Mouse (Mus musculus): ENCODE results near the gene Fga. TPM values are rescaled to one million over a fixed set of nuclear protein-coding genes. Genes with fewer than 3 reads are reported as not detected.

The Fga gene
- polyA plus RNA-seq, 1 experiment from 2014 or later: not detected

DNA sequence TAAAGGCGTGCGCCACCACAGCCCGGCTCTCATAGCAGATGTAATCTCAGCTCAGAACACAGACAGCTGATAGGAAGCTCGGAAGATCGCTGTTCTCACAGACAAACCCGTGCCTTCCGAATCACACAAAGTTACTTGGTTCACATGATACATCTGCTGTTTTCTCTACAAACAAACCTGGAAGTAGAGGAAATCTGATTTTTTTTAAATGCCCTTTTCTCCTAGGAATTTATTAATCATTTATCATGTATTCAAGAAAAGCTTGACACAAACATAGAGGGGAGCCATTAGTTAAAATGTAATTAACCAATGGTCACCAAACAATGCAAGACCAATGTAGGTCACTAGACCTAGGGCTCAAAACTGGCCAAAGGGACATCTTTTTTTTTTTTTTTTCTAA, 21.1 kb upstream of the Fga start:
- no peak overlapping the region for H3K4me3 ChIP-seq
- no peak overlapping the region for H3K9ac ChIP-seq (replicated peaks)
- H3K27ac ChIP-seq (replicated peaks): no peak overlapping the region
- no peaks in the 10 kb centered on the region for H3K27me3 ChIP-seq
- H3K36me3 ChIP-seq: no peaks in the 10 kb centered on the region
- no peaks in the 10 kb centered on the region for H3K4me1 ChIP-seq
- no peaks in the 10 kb centered on the region for H3K9me3 ChIP-seq
- no peak for ATAC-seq (replicated peaks)
- WGBS: 96% methylated on average over 7 of the region's 7 CpGs
- no peak overlapping the region for H3K4me2 ChIP-seq (replicated peaks)

DNA sequence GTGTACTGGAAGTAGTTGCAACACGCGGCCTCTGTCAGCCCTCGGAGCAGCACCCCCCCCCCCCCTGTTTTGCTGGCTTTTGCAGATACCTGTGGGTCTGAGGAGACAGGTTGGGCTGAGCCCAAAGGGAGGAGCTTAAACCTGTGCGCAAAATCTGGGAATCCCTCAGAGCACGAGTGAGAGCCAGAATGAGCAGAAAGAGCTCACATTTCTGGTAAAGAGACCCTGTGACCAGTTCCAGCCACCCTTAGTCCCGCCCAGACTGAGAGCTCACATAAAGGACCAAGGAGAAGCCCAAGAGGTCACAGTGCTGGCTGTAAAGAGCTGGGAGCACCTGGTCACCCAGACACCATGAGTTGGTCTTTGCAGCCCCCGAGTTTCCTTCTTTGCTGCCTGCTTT, 18.3 kb upstream of the Fga start, which contains the start of gene Fgg:
Fgg (plus strand) TSS at position 168 of the 400 bp plus-strand sequence.
- Histone ChIP-seq H3K9me3 (no peaks in the 10 kb centered on the region), H3K27ac (replicated peaks) (no peak within 1 kb of the TSS)
- 60% methylated on average over 7 of the region's 7 CpGs for WGBS

DNA sequence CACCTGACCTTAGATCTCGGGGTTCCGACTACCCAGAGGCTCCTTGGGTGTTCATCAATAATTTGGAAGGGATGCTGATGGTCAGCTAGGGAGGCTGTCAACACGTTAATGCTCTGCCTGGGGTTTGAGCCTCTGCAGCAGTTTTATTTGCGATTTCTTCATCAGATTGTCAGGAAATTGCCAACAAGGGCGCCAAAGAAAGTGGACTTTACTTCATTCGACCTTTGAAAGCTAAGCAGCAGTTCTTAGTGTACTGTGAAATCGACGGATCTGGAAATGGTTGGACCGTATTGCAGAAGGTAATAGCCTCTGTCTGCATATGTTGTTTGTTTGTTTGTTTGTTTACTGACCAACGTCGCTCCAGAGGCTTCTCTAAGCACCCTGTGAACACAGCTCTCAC, 15.6 kb upstream of the Fga start:
- no peaks in the 10 kb centered on the region for H3K36me3 ChIP-seq
- no peaks in the 10 kb centered on the region for H3K27me3 ChIP-seq
- H3K4me2 ChIP-seq (replicated peaks): no peak overlapping the region
- no peak overlapping the region for H3K27ac ChIP-seq (replicated peaks)
- no peak overlapping the region for H3K4me3 ChIP-seq
- H3K4me1 ChIP-seq: no peaks in the 10 kb centered on the region
- ATAC-seq (replicated peaks): no peak
- 77% methylated on average over 11 of the region's 11 CpGs for WGBS
- no peaks in the 10 kb centered on the region for H3K9me3 ChIP-seq
- no peak overlapping the region for H3K9ac ChIP-seq (replicated peaks)

More for the DNA sequence above, 18.3 kb upstream of the Fga start, which contains the start of gene Fgg:
- H3K4me3 ChIP-seq: no peak within 1 kb of the TSS
- H3K9ac ChIP-seq (replicated peaks): no peak within 1 kb of the TSS
- H3K4me1 ChIP-seq: no peaks in the 10 kb centered on the region
- H3K36me3 ChIP-seq: no peaks in the 10 kb centered on the region
- no peak for ATAC-seq (replicated peaks)
- H3K27me3 ChIP-seq: no peaks in the 10 kb centered on the region
- no peak within 1 kb of the TSS for H3K4me2 ChIP-seq (replicated peaks)

- Histone ChIP-seq H3K9me3 (no peaks in the 10 kb centered on the region), H3K27ac (replicated peaks) (no peak overlapping the region), H3K36me3 (no peaks in the 10 kb centered on the region), H3K9ac (replicated peaks) (no peak overlapping the region), H3K27me3 (no peaks in the 10 kb centered on the region), H3K4me1 (no peaks in the 10 kb centered on the region), H3K4me3 (no peak overlapping the region), H3K4me2 (replicated peaks) (no peak overlapping the region)
- no peak for ATAC-seq (replicated peaks)
- 91% methylated on average over 4 of the region's 4 CpGs for WGBS
These were observed 14.7 kb upstream of the Fga start for GRCm38 (mm10) chr3:83011136-83011535.

GRCm38 (mm10) chr3:83011565-83011964, 14.3 kb upstream of the Fga start:
- H3K36me3 ChIP-seq: no peaks in the 10 kb centered on the region
- H3K9ac ChIP-seq (replicated peaks): no peak overlapping the region
- no peak for ATAC-seq (replicated peaks)
- H3K4me1 ChIP-seq: no peaks in the 10 kb centered on the region
- no peak overlapping the region for H3K27ac ChIP-seq (replicated peaks)
- no peaks in the 10 kb centered on the region for H3K27me3 ChIP-seq
- 73% methylated on average over 4 of the region's 4 CpGs for WGBS
- H3K4me3 ChIP-seq: no peak overlapping the region
- H3K4me2 ChIP-seq (replicated peaks): no peak overlapping the region
- no peaks in the 10 kb centered on the region for H3K9me3 ChIP-seq

GRCm38 (mm10) chr3:83012636-83013035, 13.2 kb upstream of the Fga start:
- H3K36me3 ChIP-seq: no peaks in the 10 kb centered on the region
- no peak overlapping the region for H3K9ac ChIP-seq (replicated peaks)
- H3K4me2 ChIP-seq (replicated peaks): no peak overlapping the region
- no peaks in the 10 kb centered on the region for H3K4me1 ChIP-seq
- no peaks in the 10 kb centered on the region for H3K9me3 ChIP-seq
- no peak overlapping the region for H3K27ac ChIP-seq (replicated peaks)
- no peaks in the 10 kb centered on the region for H3K27me3 ChIP-seq
- no peak for ATAC-seq (replicated peaks)
- no peak overlapping the region for H3K4me3 ChIP-seq
- WGBS: 95% methylated on average over 19 of the region's 19 CpGs

DNA sequence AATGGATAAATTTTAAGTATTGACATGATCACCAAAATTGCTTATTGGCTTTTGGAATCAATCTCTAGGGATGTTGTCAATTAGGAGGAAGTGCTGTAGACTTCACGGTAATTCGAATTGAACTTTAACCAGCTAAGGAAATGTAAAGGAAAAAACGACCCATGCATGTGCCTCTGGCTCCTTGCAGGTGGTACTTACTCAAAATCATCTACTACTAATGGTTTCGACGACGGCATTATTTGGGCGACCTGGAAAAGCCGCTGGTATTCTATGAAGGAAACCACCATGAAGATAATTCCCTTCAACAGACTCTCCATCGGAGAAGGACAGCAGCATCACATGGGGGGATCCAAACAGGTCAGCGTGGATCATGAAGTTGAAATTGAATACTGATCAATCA, 11.9 kb upstream of the Fga start:
- Histone ChIP-seq H3K27me3 (no peaks in the 10 kb centered on the region), H3K4me1 (no peaks in the 10 kb centered on the region), H3K4me2 (replicated peaks) (no peak overlapping the region), H3K9me3 (no peaks in the 10 kb centered on the region), H3K36me3 (no peaks in the 10 kb centered on the region), H3K4me3 (no peak overlapping the region), H3K27ac (replicated peaks) (no peak overlapping the region), H3K9ac (replicated peaks) (no peak overlapping the region)
- 88% methylated on average over 10 of the region's 10 CpGs for WGBS
- no peak for ATAC-seq (replicated peaks)

GRCm38 (mm10) chr3:83016236-83016635, 9.6 kb upstream of the Fga start:
- Histone ChIP-seq H3K9ac (replicated peaks) (no peak overlapping the region), H3K4me2 (replicated peaks) (no peak overlapping the region), H3K4me3 (no peak overlapping the region), H3K27ac (replicated peaks) (no peak overlapping the region), H3K36me3 (no peaks in the 10 kb centered on the region), H3K9me3 (no peaks in the 10 kb centered on the region), H3K4me1 (no peaks in the 10 kb centered on the region), H3K27me3 (no peaks in the 10 kb centered on the region)
- ATAC-seq (replicated peaks): no peak
- WGBS: 86% methylated on average over 1 of the region's 1 CpGs

GRCm38 (mm10) chr3:83020387-83020786, 5.5 kb upstream of the Fga start:
- H3K9ac ChIP-seq (replicated peaks): no peak overlapping the region
- H3K27ac ChIP-seq (replicated peaks): no peak overlapping the region
- H3K4me1 ChIP-seq: no peaks in the 10 kb centered on the region
- H3K9me3 ChIP-seq: no peaks in the 10 kb centered on the region
- no peak overlapping the region for H3K4me2 ChIP-seq (replicated peaks)
- no peaks in the 10 kb centered on the region for H3K27me3 ChIP-seq
- H3K36me3 ChIP-seq: no peaks in the 10 kb centered on the region
- no peak for ATAC-seq (replicated peaks)
- WGBS: 89% methylated on average over 2 of the region's 2 CpGs
- H3K4me3 ChIP-seq: no peak overlapping the region

DNA sequence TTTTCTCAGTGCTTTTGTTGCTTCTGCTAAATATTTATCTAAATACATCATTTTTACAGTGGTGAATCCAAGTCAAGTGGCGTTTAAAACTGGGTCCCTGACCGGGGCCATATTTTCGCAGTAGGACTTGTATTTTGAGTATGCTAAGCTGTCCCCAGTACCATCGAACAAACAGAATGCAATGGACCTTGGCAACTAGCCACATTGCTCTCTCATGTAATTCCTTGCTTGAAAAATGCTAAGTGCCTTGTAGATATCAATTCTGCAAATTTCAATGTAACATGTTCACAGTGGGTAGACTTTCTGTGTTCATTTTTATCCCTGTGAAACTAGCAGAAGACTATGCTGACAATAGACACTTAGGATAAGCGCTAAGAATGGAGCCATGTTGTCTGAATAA, 4.7 kb upstream of the Fga start:
- no peak for ATAC-seq (replicated peaks)
- H3K4me3 ChIP-seq: no peak overlapping the region
- no peak overlapping the region for H3K27ac ChIP-seq (replicated peaks)
- H3K36me3 ChIP-seq: no peaks in the 10 kb centered on the region
- H3K4me2 ChIP-seq (replicated peaks): no peak overlapping the region
- no peaks in the 10 kb centered on the region for H3K4me1 ChIP-seq
- 90% methylated on average over 5 of the region's 5 CpGs for WGBS
- H3K9ac ChIP-seq (replicated peaks): no peak overlapping the region
- no peaks in the 10 kb centered on the region for H3K9me3 ChIP-seq
- no peaks in the 10 kb centered on the region for H3K27me3 ChIP-seq

DNA sequence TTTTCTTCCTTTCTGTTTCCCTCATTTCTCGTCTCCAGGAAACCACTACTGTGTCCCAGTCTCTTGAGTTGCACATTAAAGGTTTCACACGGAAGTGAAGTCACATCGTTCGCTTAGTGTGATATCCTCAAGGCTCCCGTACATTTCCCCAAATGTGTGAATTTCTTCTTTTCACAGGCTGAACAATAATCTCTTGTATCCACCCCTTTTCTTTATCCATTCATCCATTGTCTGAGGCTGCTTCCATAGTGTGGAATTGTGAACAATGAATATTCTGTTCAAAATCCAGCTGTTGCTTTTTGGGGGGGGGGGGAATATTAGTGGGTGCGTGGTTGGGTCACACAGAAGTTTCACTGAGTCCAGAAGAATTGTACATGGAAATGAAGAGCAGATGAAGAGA, 840 bp upstream of the Fga start:
- Histone ChIP-seq H3K9ac (replicated peaks) (no peak overlapping the region), H3K4me1 (peaks cover 7% of the 10 kb centered on the region), H3K27ac (replicated peaks) (no peak overlapping the region), H3K27me3 (no peaks in the 10 kb centered on the region), H3K4me3 (no peak overlapping the region), H3K9me3 (no peaks in the 10 kb centered on the region), H3K4me2 (replicated peaks) (no peak overlapping the region), H3K36me3 (no peaks in the 10 kb centered on the region)
- 53% methylated on average over 6 of the region's 6 CpGs for WGBS
- no peak for ATAC-seq (replicated peaks)

DNA sequence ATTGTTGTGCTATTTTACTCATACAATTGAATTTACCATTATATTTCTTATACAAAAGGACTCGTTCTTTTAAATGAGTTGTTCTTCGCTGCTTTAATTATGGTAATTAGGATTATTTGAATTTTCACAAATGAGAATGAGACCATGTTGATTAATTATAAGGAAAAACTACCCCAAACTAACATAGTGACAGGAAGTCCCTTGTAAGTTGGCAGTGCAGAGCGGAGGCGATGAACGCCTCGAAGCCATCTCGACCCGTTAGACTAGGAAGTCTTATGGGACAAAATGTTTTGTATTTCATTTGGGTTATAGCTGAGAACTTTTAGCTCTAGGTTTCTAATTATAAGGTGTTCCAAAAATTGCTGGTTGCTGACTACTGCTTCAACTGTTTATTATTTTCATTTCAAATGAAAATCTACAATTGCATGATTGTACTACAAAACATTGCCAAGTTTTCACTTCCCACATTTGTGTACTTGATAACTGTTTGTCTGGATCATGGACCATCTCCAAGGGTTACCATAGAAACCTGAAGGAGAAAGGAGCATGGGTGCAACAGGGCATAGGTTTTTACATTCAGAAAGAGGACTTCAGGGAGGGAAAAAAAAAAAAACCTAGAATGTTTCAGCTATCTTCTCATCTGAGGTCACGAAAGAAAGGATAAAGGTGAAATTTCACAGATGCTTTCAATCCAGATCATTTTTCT, 1.8 kb downstream of the Fga start:
- WGBS: 53% methylated on average over 9 of the region's 9 CpGs
- Histone ChIP-seq H3K27ac (replicated peaks) (no peak overlapping the region), H3K9ac (replicated peaks) (no peak overlapping the region), H3K4me2 (replicated peaks) (no peak overlapping the region), H3K4me1 (peaks cover 7% of the 10 kb centered on the region), H3K27me3 (no peaks in the 10 kb centered on the region), H3K36me3 (no peaks in the 10 kb centered on the region), H3K9me3 (no peaks in the 10 kb centered on the region), H3K4me3 (no peak overlapping the region)
- ATAC-seq (replicated peaks): no peak

GRCm38 (mm10) chr3:83030331-83030730, 4.5 kb downstream of the Fga start:
- Histone ChIP-seq H3K27me3 (no peaks in the 10 kb centered on the region), H3K4me2 (replicated peaks) (no peak overlapping the region), H3K9ac (replicated peaks) (no peak overlapping the region), H3K4me1 (peaks cover 7% of the 10 kb centered on the region), H3K9me3 (no peaks in the 10 kb centered on the region), H3K4me3 (no peak overlapping the region), H3K27ac (replicated peaks) (no peak overlapping the region), H3K36me3 (no peaks in the 10 kb centered on the region)
- no peak for ATAC-seq (replicated peaks)
- 85% methylated on average over 4 of the region's 4 CpGs for WGBS
